Mouse (Mus musculus): ENCODE results near the gene Clcn7.

DNA sequence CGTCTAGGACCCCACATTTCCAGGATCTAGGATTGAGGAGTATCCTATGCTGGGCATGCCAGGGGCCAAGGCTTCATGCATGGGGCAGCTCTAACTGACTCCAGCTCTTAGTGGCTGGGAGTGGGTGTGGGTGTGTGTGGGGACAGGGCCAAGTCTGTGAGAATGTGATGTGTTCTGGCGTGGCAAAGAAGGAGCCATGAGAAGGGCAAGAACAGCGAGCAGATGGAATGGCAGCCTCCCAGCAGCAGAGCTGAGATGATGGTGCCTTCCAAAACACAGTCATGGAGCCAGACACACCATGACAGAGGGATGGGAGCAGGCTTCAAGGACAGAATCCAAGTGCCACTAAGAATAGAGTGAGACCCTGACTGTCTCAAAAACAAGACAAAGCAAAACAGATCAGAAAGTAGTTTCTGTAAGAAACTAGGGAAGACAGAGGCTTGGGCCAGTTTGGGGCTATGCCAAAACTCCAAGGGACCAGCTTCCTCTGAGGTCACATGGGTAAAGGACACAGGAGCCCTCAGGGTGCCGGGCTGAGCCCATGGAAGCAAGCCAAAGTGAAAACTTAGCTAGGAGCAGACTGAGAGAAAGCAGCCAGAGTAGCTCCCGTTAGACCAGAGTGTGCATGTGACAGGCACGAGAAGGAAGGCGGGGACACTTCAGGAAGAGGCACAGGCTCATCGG lies 21.3 kb upstream of the Clcn7 start:
- TF ChIP-seq MAFK (IDR thresholded peaks at IDR 0.05; ENCODE audit: insufficient read depth, low read depth, low read length) (no peak), CHD2 (IDR thresholded peaks at IDR 0.05; ENCODE audit: low read depth, low read length) (no peak), HCFC1 (IDR thresholded peaks at IDR 0.05; ENCODE audit: borderline replicate concordance, insufficient read depth, low read length) (no peak)
